Mouse (Mus musculus) lung, embryonic 16.5 days (tissue): ENCODE measurements at regions not wholly inside any gene's neighbourhood (a gene's known extent, or its start where the extent isn't known, plus 50 kb on each side); places are given as distances from the start of the nearest gene placed in this dataset.

Experiments
- ATAC-seq: fragments of 200-750 bp; cut with Nextera tagmentation; 2 replicates; pipeline ENCODE4 v1.8.0; 2017; ENCODE audit warnings: low read depth, mild to moderate bottlenecking, moderate library complexity
- H3K27ac ChIP-seq: fragments of 300-500 bp; sonication (generic); 2 replicates; pipeline ENCODE4 v1.5.1; 2014; ENCODE audit warnings: mild to moderate bottlenecking, control low read depth, low read length
- H3K27me3 ChIP-seq: fragments of 300-500 bp; sonication (generic); 2 replicates; pipeline ENCODE4 v1.6.1; 2014; ENCODE audit warnings: low read depth, low read length, mixed read lengths; ENCODE audit not compliant: control insufficient read depth, insufficient read depth
- H3K36me3 ChIP-seq: fragments of 300-500 bp; sonication (generic); 2 replicates; pipeline ENCODE4 v1.6.1; 2014; ENCODE audit warnings: low read length; ENCODE audit not compliant: control insufficient read depth, insufficient read depth
- H3K4me1 ChIP-seq: fragments of 300-500 bp; sonication (generic); replicated peaks from 2 replicates; pipeline ENCODE4 v1.6.1; 2014; ENCODE audit warnings: low read length, mixed read lengths; ENCODE audit not compliant: control insufficient read depth, insufficient read depth
- H3K4me2 ChIP-seq: fragments of 300-500 bp; sonication (generic); 2 replicates; pipeline ENCODE4 v1.6.1; 2014; ENCODE audit warnings: low read depth, low read length, control low read depth
- H3K4me3 ChIP-seq: fragments of 300-500 bp; sonication (generic); 2 replicates; pipeline ENCODE4 v1.5.1; 2014; ENCODE audit warnings: mild to moderate bottlenecking, low read length, control low read depth
- H3K9ac ChIP-seq: fragments of 300-500 bp; sonication (generic); 2 replicates; pipeline ENCODE4 v1.6.1; 2014; ENCODE audit warnings: low read length, control low read depth
- H3K9me3 ChIP-seq: fragments of 300-500 bp; sonication (generic); 2 replicates; pipeline ENCODE4 v1.6.1; 2016; ENCODE audit warnings: low read length; ENCODE audit not compliant: control insufficient read depth
- WGBS: fragments of 180-500 bp; shearing (Covaris S2); extraction: QIAGEN DNeasy Blood & Tissue Kit; methylation state at CpG from one replicate; pipeline ENCODE4 v1.1.7; 2014; 5-methylcytosine and 5-hydroxymethylcytosine counted together

DNA sequence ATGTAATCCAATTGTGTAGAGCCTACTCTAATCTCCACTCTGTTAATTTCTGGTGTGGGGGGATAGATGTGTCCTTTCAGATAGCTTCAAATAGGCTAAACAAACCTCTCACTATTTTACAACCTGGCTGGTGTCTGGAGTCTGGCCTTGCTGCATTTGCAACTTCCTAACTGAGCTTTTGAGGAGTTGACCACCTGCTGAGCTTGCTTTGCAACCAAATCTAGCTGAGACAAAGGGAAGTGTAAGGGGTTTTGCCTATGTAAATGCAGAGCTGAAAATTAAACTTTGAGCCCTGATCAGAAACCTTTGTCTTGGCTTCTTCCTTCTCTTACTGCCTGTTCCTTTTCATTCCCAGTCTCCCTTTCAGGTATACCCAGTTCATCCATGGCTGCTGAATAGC, 404.3 kb downstream of the Cetn3 start:
- H3K27ac ChIP-seq: no peak overlapping the region
- no peaks in the 10 kb centered on the region for H3K36me3 ChIP-seq
- H3K9me3 ChIP-seq: peaks cover 3% of the 10 kb centered on the region; the same call in 1 of the 2 replicates
- no peak overlapping the region for H3K4me3 ChIP-seq
- ATAC-seq: no peak
- H3K4me1 ChIP-seq: no peaks in the 10 kb centered on the region
- H3K4me2 ChIP-seq: no peak overlapping the region
- no peaks in the 10 kb centered on the region for H3K27me3 ChIP-seq
- no peak overlapping the region for H3K9ac ChIP-seq

DNA sequence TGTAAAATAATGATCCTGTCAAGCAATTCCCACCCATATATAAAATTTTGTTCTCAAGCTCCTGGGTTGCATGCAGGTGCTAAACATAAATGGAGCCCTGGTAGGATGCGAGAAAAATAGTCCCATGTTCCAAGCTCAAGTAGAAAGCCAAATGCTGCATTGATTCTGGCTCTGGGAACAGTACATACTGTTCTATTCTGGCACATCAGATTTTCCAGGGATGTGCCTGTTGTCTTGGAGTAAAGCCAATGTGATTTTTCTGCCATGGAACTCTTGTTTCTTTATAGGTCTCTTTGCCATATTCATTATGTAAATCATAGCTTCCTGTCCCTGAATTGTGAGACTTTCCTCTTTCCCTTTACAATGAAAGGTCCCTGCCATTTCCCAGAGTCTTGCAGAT, 417.9 kb downstream of the Cetn3 start:
- no peaks in the 10 kb centered on the region for H3K36me3 ChIP-seq

DNA sequence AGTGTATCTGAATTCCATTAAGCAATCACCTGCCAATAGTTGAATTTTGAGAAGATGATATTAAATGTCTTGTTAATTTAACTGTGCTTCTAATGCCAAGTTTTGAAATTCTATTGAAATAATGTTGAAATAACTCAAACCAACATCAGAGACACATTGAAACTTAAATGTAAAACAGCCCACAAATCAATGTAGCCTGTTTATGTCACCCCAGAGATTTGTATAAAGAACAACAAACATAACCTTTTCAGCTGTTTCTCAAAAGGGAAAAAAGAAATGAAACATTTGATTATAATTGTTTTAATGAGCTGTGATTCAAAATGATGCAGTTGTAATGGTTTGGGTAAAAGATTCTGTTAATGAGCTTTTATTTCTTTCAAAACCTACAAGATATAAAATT, 442.6 kb downstream of the Cetn3 start:
- Histone ChIP-seq H3K36me3 (no peaks in the 10 kb centered on the region), H3K27ac (no peak overlapping the region), H3K9ac (no peak overlapping the region), H3K27me3 (no peaks in the 10 kb centered on the region), H3K4me3 (no peak overlapping the region), H3K9me3 (no peaks in the 10 kb centered on the region), H3K4me2 (no peak overlapping the region), H3K4me1 (no peaks in the 10 kb centered on the region)
- ATAC-seq: 0 out of 2 replicates have a peak, but pooled peaks have one; percentile 41

More for the DNA sequence above, 417.9 kb downstream of the Cetn3 start:
- no peak overlapping the region for H3K27ac ChIP-seq
- no peak overlapping the region for H3K9ac ChIP-seq
- 76% methylated on average over 1 of the region's 1 CpGs for WGBS
- no peaks in the 10 kb centered on the region for H3K27me3 ChIP-seq
- no peak for ATAC-seq
- no peak overlapping the region for H3K4me3 ChIP-seq
- H3K4me2 ChIP-seq: no peak overlapping the region
- no peaks in the 10 kb centered on the region for H3K4me1 ChIP-seq
- no peaks in the 10 kb centered on the region for H3K9me3 ChIP-seq

DNA sequence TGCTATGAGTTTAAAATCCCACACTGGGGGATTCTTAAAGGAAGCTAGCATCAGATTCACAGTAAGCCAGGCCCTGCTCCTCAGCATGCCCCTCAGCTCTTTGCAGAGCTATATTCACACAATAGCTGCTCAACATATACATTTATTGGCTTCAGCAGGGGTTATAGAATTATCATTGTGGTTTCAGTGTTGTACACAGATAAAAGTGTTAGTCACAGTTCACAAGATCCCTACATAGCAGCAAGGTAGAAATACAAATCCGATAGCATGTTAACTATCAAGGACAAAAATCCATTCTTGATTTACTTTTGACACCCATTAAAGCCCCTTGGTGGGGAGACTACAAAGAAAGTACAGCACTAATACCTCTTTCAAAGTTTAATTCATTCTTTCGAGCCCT, 451.0 kb downstream of the Cetn3 start:
- no peak overlapping the region for H3K27ac ChIP-seq
- WGBS: 87% methylated on average over 2 of the region's 2 CpGs
- no peak for ATAC-seq
- H3K4me3 ChIP-seq: no peak overlapping the region
- no peaks in the 10 kb centered on the region for H3K9me3 ChIP-seq
- H3K4me2 ChIP-seq: no peak overlapping the region
- H3K4me1 ChIP-seq: no peaks in the 10 kb centered on the region
- H3K36me3 ChIP-seq: no peaks in the 10 kb centered on the region
- H3K9ac ChIP-seq: no peak overlapping the region
- H3K27me3 ChIP-seq: no peaks in the 10 kb centered on the region

DNA sequence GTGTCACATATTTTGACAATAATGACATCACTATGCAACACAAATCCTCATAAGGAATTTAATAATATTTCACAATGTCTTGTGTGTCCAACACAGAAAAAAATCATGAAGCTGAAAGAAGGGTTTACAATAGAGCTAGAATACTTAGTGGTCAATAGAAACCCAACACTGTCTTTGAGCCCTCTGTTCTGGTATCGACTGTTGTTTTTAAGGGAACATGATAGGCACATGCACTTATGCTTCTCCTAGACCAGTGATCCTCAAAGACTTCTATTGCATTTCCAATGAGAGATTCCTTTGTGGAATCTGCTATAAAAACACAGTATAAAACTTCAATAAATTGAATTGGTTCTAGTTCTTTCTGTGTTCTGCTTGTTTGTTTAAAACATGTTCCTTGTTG, 463.4 kb downstream of the Cetn3 start:
- Histone ChIP-seq H3K4me2 (no peak overlapping the region), H3K9me3 (no peaks in the 10 kb centered on the region), H3K4me1 (no peaks in the 10 kb centered on the region), H3K36me3 (no peaks in the 10 kb centered on the region), H3K27ac (no peak overlapping the region), H3K9ac (no peak overlapping the region), H3K27me3 (no peaks in the 10 kb centered on the region), H3K4me3 (no peak overlapping the region)
- no peak for ATAC-seq
- 90% methylated on average over 1 of the region's 1 CpGs for WGBS

DNA sequence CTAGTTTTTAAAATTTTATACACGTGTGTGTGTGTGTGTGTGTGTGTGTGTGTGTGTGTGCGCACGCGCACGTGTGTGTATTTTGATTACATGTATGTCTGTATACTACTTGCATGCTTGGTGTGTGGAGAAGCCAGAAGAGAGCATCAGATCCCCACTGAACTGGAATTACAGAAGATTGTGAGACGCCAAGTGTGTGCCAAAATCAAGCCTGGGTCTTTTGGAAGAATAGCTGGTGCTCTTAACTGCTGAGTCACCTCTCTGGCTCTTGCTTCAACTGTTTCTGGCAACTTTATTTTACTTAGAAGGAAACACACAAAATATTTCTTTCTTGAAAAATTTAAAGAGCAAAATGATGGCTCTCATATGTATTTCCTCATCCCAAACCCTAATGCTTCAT, 467.5 kb downstream of the Cetn3 start:
- no peak for ATAC-seq
- no peak overlapping the region for H3K4me2 ChIP-seq
- 89% methylated on average over 6 of the region's 6 CpGs for WGBS

DNA sequence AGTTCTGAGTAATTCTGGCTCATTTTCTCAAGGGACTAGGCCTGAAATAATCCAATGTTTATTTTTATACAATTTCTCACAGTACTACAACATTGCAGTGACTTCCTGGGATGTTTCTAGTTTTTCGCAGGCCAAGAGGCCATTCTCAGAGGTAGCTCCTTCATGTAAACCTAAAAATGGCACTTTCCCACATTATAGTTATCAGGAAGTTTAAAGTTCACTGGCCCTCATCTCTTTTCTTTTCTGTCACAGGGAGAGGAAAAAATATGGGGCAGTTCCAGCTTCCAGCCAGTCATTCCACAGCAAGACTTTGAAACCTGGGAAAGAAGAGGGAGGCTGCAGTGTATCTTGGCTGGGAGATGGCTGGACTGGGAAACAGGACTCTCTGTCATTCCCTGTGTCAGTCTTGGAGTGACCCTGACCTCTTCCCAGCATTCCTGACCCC, 475.6 kb downstream of the Cetn3 start:
- no peaks in the 10 kb centered on the region for H3K4me1 ChIP-seq
- H3K36me3 ChIP-seq: no peaks in the 10 kb centered on the region
- H3K4me3 ChIP-seq: no peak overlapping the region
- no peaks in the 10 kb centered on the region for H3K27me3 ChIP-seq
- H3K9ac ChIP-seq: no peak overlapping the region
- ATAC-seq: no peak
- H3K9me3 ChIP-seq: no peaks in the 10 kb centered on the region
- H3K27ac ChIP-seq: no peak overlapping the region
- H3K4me2 ChIP-seq: no peak overlapping the region
- 49% methylated on average over 1 of the region's 1 CpGs for WGBS

More for the DNA sequence above, 467.5 kb downstream of the Cetn3 start:
- no peak overlapping the region for H3K27ac ChIP-seq
- H3K4me3 ChIP-seq: no peak overlapping the region
- no peak overlapping the region for H3K9ac ChIP-seq
- H3K27me3 ChIP-seq: no peaks in the 10 kb centered on the region
- no peaks in the 10 kb centered on the region for H3K9me3 ChIP-seq
- H3K36me3 ChIP-seq: no peaks in the 10 kb centered on the region
- H3K4me1 ChIP-seq: no peaks in the 10 kb centered on the region

DNA sequence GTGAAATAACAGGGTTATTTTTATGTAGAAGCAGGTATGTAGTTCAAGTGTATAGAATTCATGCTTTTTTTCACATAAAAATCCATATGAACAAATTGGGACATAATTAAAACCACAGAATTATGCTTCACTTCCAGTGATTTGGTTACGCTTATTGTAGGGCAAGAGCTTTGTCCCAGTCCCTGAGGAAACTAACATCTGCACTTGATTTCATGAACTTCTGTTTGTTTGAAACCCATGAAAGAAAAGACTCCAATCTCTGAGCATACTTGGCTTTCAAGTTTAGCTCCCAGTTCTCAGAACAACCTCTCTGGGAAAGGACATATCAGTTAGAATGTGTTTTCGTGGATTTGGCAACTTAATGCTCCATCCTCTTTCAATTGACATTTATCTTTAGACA, 481.4 kb downstream of the Cetn3 start:
- H3K9me3 ChIP-seq: no peaks in the 10 kb centered on the region
- WGBS: 78% methylated on average over 2 of the region's 2 CpGs
- H3K4me1 ChIP-seq: no peaks in the 10 kb centered on the region
- ATAC-seq: no peak
- H3K4me3 ChIP-seq: no peak overlapping the region
- H3K4me2 ChIP-seq: no peak overlapping the region
- H3K27ac ChIP-seq: no peak overlapping the region
- H3K36me3 ChIP-seq: no peaks in the 10 kb centered on the region
- H3K27me3 ChIP-seq: no peaks in the 10 kb centered on the region
- H3K9ac ChIP-seq: no peak overlapping the region

DNA sequence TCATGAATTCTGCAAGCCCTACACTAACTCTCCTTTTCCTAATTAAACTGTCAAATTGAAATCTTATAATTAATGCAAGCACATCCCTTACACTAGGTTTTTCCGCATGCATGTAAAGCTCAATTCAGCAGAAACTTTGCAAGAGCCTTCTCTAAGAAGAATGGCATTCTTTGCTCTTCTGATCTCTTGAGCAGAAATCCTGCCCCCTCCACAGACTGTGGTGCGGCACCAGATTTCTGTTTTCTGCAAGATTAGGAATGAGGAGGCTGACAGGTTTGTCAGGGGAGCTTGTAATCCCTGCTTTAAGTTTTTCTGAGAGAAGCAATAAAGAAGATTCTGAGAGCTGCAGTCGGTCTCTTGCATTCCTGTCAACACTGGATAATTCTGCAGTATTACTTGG, 482.3 kb downstream of the Cetn3 start:
- Histone ChIP-seq H3K4me3 (no peak overlapping the region), H3K4me2 (no peak overlapping the region), H3K4me1 (no peaks in the 10 kb centered on the region), H3K36me3 (no peaks in the 10 kb centered on the region), H3K27ac (no peak overlapping the region), H3K27me3 (no peaks in the 10 kb centered on the region), H3K9me3 (no peaks in the 10 kb centered on the region), H3K9ac (no peak overlapping the region)
- ATAC-seq: no peak
- 57% methylated on average over 3 of the region's 3 CpGs for WGBS

DNA sequence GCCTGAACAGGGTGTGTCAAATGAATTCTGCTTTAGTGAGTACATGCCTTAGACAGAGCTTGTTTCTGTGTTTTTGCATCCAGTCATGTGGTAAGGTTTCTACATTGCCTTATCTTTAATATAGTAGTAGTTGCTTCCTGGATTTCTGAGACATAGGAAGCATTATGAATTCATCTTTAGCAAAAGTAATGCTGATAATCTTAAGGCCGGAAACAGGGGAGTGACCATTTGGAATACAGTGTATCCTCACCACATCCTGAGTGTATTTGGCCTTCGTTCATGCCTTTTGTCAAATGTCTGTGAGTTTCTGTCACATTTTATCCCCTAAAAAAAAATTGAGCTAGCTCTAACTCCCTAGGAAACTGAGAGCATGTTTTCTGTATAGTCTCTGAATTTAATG, 482.9 kb downstream of the Cetn3 start:
- WGBS: 66% methylated on average over 2 of the region's 2 CpGs
- Histone ChIP-seq H3K4me2 (no peak overlapping the region), H3K9me3 (no peaks in the 10 kb centered on the region), H3K4me3 (no peak overlapping the region), H3K4me1 (no peaks in the 10 kb centered on the region), H3K27ac (no peak overlapping the region), H3K27me3 (no peaks in the 10 kb centered on the region), H3K9ac (no peak overlapping the region), H3K36me3 (no peaks in the 10 kb centered on the region)
- no peak for ATAC-seq
